Mouse (Mus musculus) central nervous system, embryonic 18 days (tissue): ENCODE data around the gene Olfr750. TPM values are rescaled to one million over a fixed set of nuclear protein-coding genes. Genes with fewer than 3 reads are reported as not detected.

Experiments used
- polyA plus RNA-seq: library from polyadenylated mRNA; depleted of rRNA; stranded (reverse); fragments of >200 nt; gene quantifications from 2 replicates; pipeline ENCODE4 v1.2.3, GENCODE M21; 2012; rRNA removed

Olfr750 gene
- 0.03 and 0.06 TPM in 2 replicates for polyA plus RNA-seq

DNA sequence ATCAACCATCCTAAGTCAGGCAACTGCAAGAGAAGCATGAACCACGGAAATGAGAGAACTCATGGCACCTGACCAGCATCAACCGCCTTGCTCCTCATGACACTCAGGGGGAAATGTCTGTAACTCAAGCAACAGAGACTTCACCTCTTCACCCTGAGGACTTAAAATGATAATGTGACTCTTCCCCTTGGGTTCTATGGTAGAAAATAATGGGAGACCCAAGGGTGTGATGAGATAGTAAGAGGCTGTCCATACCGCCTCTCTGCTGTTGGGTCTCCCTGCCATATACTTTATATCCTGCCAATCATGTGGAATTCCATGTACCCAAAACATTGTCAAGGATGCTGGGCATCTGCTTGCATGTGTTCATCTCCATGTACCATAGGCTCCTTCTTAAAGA, at the start of gene Olfr750:
Gene Olfr750 (minus strand): TSS at position 101 of the 400 bp plus-strand sequence.

DNA sequence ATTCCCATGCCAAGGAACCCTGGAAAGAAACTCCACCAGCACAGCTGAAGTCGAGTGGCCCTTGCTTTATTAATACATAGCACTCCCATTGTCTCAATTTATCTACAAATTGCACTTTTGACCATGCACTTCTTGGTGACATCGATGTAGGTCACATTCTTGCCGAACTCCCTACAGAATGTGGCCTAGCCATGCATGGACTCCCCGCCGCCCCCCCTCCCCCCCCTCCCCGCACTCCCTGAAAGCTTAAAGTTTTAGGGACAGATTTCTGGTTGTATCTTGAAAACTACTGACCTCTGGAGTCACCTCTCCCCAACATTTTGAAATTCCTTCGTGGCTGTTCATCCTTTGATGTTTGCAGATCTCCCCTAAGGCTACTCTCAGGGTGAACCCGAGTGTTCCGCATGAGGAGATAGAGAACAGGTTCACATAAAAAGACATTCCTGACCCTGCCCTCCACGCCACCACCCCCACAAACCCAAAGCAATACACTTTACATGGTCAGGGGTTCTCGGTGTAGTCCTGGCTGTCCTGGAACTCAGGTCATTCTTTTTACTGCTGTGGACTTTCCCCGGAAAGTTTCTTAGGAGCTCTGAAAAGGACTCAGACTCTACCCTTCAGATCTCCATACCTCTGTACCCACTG, 39.8 kb upstream of the Olfr750 start, which contains the start of gene Eddm3b:
Gene Eddm3b (plus strand): TSS at position 511 of the 645 bp plus-strand sequence.

DNA sequence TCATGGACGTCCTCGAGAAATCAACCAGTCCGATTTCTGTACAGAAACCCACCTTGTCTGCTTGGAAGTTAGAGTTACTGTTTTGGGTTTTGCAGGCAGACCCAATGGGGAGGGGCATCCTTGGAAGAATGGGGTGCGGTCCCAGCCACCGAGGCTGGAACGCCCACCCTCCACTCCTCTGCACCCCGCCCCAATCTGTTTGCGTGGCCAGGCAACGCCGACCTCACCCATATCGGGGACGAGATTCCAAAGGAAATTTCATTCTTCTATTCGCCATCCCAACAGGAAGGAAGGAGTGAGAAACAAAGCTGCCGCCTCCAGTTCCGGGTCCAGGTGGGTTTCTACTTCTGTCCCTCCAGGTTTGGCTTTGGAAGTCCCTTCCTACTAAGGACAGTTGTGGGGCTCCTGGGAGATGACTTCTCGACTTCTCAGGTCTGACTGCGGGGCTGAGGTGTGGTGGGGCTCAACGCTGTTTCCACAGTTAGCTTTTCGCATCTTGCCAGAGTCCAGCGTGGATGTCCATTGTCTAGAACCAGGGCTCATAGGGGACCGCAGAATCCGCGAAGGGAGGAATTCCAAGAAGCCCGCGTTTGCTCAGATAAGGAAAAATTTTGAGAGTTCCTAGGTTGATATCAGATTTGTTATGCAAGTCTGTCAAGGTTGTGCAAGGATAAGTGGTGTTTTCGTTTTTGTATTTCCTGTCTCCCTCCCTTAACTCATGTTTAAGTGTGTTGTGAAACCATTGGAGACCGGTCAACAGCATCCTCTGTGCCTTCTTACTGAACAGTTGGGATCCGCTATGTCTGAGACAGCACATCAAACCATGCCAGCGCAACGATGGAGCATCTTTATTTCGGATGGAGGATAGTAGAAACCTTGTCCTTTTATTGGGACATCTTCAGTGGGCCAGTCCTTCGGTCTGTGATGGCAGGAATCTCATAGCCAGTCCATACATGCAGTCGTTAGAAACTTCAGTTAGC, 17.0 kb upstream of the Olfr750 start, which contains the start of the genes Rnase4 and Ang:
Gene Rnase4 (plus strand): TSS at position 157 of the 980 bp plus-strand sequence.
Gene Ang (plus strand): TSS at position 230 of the 980 bp plus-strand sequence.

DNA sequence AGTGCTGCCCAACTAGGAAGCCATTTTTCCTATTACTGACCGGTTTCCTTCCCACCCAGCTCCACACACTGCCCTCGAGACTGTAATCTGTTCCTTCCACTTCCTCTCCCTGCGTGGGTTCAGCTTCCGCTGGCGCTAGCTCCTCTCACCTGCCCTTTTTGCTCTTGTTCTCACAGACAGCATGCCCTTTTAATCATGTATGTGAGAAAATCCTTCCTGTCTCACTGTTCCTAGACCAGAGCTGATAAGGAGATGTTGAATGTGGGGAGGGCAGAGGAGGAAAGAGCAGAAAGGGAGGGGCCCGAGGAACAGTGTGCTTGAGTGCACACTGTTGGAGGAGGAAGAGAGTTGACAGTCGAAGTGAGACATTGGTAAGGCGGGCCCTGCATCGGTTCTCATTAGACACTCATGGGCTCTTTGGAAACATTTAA, 16.8 kb downstream of the Olfr750 start, which contains the start of gene Rnase12:
Gene Rnase12 (minus strand): TSS at position 261 of the 431 bp plus-strand sequence.

DNA sequence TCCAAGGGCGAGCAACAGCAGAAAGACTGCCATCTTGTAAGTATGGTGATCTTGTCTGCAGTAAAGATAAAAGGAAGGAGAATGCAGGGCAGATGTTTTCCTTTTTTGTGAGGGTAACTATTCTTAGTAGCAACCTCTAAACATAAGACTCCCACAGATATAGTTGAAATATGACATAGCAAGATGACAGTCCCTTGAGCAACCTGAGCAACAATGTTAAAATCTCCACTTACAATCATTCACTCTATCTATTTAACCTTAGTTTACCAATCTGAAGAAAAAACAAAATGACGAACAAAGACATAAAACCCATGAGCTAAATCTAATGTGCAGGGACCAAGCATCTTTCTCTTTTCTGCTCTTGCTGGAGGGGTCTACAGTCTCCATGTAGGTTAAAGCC, 24.2 kb downstream of the Olfr750 start, which contains the start of gene Rnase11:
Gene Rnase11 (minus strand): TSS at position 101 of the 400 bp plus-strand sequence.

DNA sequence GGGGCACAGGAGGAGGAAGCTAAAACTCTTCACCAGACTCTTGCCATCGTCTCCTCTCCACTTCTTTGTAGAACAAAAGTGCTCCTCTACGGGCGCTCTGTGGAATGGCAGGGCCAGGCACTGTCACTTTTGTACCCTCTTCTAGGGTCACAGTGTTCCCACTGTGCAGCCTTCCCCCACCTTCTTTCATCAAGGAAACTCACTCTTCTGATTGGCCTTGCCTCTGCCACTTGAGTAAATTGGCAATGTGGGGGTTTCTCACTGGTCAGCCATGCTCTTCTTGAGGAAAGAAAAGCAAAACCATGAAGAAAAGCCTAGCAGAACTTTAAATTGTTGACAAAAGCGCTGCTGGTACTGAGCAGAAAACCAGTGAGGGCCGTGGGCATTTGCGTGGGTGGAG, 32.5 kb downstream of the Olfr750 start, which contains the start of gene Rnase9:
Gene Rnase9 (minus strand): TSS at position 101 of the 400 bp plus-strand sequence.

Other genes with a start within 250 kb of the Olfr750 start
- gene Tep1, start 203.9 kb downstream of the Olfr750 start, polyA plus RNA-seq, result 3.6 and 4.7 TPM in 2 replicates
- gene Klhl33, start 176.9 kb downstream of the Olfr750 start, polyA plus RNA-seq, result 2.2 and 2.5 TPM in 2 replicates
- gene Osgep, start 149.5 kb downstream of the Olfr750 start, polyA plus RNA-seq, result 104 and 110 TPM in 2 replicates
- 136 and 142 TPM in 2 replicates for gene Apex1, start 149.5 kb downstream of the Olfr750 start, polyA plus RNA-seq
- 154 and 167 TPM in 2 replicates for gene Pip4p1, start 143.6 kb downstream of the Olfr750 start, polyA plus RNA-seq
- 20.7 and 23.4 TPM in 2 replicates for gene Pnp, start 143.4 kb downstream of the Olfr750 start, polyA plus RNA-seq
- 18.3 and 19.4 TPM in 2 replicates for gene Gm49342, start 129.9 kb downstream of the Olfr750 start, polyA plus RNA-seq
- 0.56 and 0.95 TPM in 2 replicates for gene Pnp2, start 118.4 kb downstream of the Olfr750 start, polyA plus RNA-seq
- 0.06 TPM in 1 of 2 replicates, not detected in the other for gene Rnase10, start 66.7 kb downstream of the Olfr750 start, polyA plus RNA-seq
- gene Rnase9, start 32.6 kb downstream of the Olfr750 start, polyA plus RNA-seq, result not detected in 2 replicates
- not detected in 2 replicates for gene Rnase11, start 24.3 kb downstream of the Olfr750 start, polyA plus RNA-seq
- gene Rnase12, start 16.8 kb downstream of the Olfr750 start, polyA plus RNA-seq, result not detected in 2 replicates
- gene Rnase4, start 16.6 kb upstream of the Olfr750 start, polyA plus RNA-seq, result 20.0 and 20.9 TPM in 2 replicates
- 5.3 and 5.4 TPM in 2 replicates for gene Ang, start 16.7 kb upstream of the Olfr750 start, polyA plus RNA-seq
- gene Eddm3b, start 40.0 kb upstream of the Olfr750 start, polyA plus RNA-seq, result not detected in 2 replicates
- gene Rnase6, start 49.5 kb upstream of the Olfr750 start, polyA plus RNA-seq, result 1.1 and 1.2 TPM in 2 replicates
- 0.31 and 0.36 TPM in 2 replicates for gene Rnase1, start 72.3 kb upstream of the Olfr750 start, polyA plus RNA-seq
- not detected in 2 replicates for gene Rnase2b, start 87.8 kb upstream of the Olfr750 start, polyA plus RNA-seq
- not detected in 2 replicates for gene Ang2, start 124.7 kb upstream of the Olfr750 start, polyA plus RNA-seq
- not detected in 2 replicates for gene Ear14, start 129.0 kb upstream of the Olfr750 start, polyA plus RNA-seq
- gene Rnase2a, start 181.7 kb upstream of the Olfr750 start, polyA plus RNA-seq, result not detected in 2 replicates